Mouse (Mus musculus) testis, postnatal 14 days (tissue): ENCODE data around the gene N4bp1.

Experiments
- DNase-seq: peaks from one replicate; pipeline ENCODE4 v3.0.0; 2021; ENCODE audit warnings: low spot score

Gene N4bp1

DNA sequence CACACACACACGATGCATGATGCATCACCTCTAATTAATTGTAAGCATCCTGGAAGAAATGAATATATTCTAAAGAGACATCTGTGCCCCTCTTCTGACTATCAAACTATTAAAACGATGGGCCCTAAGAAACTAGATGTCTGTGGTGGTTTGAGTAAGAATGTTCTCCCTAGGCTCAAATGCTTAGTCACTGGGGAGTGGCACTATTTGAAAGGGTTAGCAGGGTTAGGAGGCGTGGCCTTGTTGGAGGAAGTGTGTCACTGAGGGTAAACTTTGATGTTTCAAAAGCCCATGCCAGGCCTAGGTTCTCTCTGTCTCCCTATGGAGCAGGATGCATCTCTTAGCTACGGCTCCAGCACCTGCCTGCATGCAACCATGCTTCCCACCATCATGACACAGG is 10.3 kb upstream of the N4bp1 start:
- DNase-seq = no peak

DNA sequence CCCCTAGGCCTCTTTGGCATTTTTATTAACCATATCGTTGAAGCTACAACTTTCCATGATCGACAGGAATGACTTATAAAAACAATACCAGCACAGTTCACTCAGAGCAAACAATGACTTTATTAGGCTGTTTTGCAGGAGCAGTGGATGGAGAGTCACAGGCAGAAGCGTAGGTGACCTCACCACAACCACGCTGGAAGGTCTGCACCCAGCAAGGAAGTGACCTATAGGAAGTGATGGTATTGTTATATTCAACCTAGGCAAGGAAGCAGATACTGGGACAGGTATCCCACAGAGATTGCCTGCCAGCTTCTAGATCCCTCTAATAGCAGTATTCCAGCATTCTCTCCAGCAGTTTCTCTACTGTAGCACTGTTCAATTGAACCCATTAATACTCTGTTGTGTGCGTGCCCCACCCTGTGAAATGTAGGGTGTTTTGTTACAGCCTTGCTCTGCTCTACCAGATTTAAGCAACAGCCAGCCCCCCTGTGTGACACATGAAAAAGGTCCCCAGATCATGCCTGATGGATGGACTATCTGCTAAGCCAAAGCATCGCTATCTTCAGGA is 9.2 kb upstream of the N4bp1 start:
- no peak for DNase-seq

DNA sequence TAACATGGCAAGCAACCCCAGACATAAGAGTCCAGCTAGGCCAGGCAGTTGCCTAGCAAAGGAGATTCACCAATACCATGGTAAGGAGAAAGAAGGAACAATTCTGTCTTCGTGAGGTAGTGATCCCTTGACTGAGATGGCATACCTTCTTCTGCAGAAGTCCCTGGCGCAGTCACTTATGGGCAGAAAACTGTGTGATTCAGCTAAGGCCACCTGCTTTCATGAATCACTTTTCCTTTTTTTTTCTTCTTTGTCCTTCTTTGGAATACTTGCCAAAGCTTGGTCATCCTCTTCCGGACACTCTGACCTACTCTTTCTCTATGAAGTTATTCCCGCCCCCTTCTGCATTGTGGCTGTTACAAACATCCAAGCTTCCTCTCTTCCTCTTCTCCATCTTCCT is 8.5 kb upstream of the N4bp1 start:
- no peak for DNase-seq

DNA sequence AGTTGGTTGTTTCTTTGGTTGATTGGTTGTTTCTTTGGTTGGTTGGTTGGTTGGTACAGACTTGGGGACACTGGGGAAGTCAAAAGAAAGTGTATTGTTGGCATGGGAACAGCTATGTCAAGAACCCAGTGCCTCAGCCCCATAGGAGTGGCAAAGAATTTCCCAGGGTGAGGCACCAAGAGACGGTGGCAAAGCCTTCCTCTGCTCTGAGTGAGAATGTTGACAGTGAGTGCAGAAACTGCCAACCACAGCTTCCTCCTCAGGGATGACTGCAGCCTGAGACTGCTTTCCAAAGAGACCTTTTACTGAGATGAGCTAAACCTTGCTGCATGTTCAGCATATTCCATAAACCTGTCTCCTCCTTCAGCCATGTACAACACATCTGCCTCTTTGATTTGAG is 6.5 kb upstream of the N4bp1 start:
- no peak for DNase-seq

DNA sequence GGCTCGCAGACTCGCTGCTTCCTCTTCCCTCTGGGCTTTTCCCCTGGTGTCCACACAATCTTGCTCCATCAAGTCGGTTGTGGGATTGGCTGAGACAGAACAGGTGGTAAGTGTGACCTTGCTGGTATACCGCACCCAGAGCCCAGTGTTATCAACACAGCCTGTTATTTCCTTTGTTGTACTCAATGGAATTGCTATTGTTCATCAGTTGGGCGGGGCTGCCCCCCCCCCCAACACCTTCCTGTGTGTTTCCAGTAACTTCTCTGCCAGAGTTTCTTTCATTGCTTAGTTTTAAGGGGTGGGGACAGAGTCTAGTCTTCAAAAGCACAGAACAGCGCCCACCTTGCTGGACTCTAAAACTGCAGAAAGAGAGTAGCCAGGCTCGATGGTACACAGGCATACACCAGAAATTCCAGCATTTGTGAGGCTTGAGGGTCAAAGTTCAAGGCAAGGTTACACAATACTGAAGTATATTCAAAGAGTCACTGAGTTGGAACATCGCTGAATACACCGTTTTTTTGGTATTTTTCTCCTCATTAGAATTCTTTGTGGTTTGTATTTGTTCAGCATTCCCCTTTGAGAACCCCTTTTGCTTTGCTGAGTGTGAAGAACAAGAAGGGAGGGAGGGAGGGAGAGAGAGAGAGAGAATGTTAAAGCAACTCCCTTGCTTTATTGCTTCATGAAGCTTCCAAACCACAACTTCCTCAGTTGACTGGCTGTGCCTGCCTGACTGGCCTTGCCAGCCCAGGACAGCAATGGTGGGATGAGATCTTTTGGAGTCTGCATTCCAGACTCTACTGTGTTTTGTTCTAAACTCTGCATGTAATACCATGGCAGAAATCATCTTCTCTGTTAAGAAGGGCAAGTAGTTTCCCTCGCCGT is 3.2 kb upstream of the N4bp1 start:
- no peak for DNase-seq

DNA sequence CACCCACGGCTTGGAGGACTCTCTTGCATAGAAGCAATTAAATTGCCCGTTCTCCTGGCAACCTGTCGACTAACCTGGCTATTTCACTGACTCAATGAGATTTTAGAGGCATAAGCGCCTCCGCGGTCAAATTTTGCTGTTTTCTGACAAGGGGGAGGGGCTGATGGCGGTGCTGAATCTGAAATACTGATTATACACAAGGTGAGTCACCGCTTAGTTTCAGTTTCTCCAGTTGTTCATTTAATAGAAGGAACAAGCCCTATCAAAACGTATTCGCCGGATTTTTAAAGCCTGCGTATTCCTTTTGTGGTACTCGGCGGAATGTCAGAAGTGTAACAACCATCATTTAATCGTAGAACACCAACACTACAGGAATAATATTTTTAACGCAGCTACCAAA is 991 bp downstream of the N4bp1 start:
- DNase-seq = no peak

DNA sequence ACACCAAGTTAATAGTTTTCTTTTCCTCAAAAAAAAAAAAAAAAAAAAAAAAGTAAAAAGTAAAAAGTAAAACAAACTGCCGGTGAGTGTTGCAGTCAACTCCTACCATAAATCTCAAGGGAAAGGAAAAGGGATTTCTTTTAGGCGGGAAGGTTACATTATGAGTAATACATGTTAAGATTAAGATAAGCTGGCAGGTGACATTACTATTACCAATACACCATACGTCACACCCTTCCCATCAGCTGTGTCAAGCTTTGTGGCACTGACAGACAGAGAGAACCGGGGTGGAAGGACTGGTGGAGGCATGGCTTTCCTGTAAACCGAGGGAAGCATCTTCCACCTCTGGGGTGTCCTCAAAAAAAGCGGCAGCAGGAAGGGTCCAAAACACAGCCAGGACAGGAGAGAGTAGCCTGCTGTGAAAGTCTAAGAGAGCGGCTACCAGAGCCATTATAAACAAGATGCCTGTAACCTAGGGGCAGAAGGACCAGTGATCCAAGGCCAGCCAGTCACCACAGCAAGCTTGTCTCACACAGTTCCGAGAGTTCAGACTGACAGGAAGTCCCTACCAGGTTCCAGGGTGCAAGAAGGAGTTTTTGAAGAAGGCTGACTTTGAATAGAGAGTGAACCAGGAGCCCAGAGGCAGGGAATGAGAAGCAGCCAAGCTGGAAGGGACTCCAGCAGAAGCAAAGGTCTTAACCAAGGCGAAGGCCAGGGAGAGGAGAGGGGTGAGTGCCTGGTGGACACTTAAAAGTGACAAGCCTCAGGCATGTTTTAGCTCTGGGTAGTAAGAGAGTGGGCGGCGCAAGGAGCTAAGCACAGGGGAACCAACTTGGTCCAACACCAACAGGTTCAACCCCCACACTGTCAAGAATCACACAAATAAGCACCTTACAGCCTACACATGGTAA is 2.2 kb downstream of the N4bp1 start:
- DNase-seq = no peak

DNA sequence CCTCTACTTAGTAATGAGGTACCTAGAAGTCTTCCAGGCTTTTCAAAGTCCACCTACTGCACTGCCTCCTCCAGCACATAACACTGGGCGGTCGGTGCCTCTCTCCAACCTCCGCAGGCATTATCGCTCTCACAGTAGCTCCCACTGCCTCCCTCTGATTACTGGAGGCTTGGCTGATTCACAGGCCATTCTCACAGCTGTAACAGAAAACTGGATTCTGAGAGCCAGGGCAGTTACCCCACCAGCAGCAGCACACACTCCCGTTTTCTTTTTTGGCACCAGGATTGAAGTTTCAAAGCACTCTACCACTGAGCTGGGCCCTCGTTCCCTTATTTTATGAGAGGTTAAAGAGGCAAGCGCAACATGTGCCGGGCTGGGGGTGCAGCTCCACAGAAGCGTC is 3.1 kb downstream of the N4bp1 start:
- peak; percentile 60 for DNase-seq

DNA sequence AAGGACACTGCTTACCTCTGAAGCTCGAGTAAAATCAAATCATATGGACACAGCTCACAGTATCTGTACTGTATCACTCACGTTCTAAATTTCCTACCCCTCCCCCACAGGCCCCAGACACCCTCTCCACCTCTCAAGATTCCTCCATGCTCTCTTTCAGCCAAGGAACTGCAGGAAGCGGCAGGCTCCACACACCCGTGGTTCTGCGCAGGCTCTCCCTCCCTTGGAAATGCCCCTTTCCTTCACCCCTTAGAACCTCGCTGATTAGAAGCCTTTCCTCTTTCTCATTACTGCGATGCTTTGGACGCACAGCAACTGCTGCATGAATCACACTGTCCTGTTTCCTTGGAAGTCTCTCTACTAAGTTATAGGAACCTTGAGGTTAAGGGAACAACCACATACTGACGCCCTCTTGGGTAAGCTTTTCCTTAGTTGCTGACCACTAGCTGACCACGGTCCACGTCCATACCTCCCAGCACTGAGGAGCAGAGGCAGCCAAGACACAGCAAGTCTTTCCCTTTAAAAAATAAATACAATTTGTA is 3.9 kb downstream of the N4bp1 start:
- DNase-seq = no peak

DNA sequence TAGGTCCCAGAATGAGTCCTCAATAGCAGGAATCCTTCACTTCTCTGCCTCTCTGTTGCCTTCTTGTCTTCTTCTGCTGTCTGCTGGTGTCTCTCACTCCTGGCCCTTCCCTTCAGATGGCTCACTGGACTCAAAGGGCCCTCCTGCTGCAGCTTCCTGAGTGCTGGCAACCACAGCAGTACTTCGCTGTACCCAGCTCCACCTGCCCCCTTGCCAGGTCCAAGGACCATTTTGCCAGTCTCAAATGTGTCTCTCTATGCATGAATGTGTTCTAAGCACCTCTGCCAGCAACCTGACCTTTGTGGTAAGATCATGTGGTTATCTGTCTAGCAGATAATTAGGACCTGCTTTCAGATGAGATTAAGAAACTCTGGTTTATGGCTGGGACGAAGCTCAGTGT is 8.2 kb downstream of the N4bp1 start:
- DNase-seq = no peak

DNA sequence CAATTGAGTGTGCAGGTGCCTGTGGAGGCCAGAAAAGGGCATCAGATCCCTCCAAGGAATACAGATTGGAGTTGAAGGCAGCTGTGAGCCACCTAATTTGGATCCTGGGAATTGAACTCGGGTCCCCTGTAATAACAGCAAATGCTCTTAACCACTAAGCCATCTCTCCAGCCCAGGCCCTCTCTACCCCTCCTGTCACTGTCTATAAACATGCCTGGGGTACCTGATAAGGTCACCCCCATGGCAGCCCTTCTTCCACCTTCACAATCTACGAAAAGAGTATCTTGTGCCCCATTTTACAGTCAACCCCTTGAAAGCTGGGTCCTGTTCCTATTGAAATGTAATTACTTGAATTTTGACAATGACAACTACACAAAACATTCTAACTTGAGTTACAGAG is 11.0 kb downstream of the N4bp1 start:
- no peak for DNase-seq

DNA sequence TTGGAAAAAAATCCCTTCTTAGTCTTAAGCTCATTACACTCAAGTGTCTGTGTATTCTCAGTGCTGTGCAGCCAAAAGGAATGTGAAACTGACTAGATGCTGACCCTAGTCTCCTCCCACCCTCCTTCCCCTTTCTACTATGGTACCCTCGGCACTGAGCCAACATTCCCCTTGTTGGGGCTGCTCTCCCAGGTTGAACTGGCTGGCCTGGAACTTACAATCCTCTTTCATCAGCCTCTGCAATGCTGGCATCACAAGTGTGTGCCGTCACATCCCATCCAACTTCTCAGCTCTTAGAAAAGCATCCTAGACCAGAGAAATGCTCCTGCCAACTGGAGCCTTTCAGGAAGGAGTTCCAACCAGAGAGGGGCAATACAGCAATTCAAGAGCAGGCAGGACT is 11.9 kb downstream of the N4bp1 start:
- no peak for DNase-seq

DNA sequence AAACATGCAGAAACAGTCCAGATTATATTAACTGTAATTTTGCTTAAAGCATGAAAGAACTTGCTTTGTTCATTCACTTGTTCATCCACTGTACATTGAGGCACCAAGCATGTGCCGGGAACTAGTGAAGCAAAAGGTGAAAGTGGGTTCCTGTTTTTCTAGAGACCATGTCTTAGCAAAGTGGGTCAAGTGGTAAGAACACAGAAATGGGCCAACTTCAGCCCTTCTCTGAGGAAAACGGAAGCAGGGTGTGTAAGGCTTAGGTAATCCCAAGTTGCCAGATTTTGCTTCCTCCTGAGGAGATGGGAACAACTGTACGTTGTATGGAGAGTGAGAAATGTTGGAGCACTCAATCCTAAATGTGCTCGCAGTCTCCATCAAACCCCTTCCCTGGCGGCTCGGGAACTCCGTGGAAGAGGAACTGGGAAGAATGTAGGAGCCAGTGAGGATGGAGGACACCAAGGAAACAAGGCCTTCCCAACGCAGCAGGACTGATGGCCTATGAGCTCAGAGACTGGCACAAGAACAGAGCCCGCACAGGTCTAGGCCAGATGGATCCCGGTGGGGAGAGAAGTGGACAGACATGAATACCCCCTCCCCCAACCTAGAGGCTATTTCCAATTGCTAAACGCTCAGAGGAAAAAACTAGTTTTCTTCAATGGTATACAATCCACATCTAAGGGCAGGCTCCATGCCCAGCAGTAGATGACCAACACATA is 12.8 kb downstream of the N4bp1 start:
- DNase-seq = no peak

DNA sequence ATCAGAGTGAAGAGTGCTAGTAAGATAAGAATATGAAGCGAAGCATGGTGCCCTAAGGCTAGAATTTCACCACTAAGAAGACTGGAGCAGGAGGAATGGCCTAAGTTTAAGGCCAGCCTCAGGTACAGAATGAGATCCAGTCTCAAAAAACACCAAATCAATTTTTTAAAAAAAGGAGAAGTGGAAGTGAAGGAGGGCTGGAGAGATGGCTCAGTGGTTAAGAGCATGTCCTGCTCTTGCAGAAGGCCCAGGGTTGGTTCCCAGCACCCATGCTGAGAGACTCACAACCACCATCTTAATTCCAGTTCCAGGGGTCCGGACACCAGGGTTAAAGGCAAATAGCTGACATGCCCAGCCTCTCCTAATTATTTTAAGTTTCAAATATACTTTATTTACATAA is 13.6 kb downstream of the N4bp1 start:
- DNase-seq = no peak

DNA sequence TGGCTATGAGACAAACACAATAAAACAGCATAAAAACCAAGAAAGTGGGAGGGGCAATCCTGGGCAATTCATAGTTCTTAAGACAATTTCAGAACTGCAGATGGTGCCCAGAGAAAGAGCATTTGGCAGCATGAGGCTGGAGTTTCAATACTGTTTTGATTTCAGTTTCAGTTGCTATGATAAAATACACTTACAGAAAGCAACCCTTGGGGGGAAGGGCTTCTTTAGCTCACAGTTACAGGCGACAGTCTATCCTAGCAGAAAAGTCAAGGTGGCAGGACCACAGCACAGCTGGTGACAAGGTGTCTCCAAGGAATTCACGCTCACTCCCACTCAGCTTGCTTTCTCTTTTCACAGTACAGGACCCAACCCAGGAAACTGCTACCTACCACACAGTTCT is 14.3 kb downstream of the N4bp1 start:
- DNase-seq = no peak

DNA sequence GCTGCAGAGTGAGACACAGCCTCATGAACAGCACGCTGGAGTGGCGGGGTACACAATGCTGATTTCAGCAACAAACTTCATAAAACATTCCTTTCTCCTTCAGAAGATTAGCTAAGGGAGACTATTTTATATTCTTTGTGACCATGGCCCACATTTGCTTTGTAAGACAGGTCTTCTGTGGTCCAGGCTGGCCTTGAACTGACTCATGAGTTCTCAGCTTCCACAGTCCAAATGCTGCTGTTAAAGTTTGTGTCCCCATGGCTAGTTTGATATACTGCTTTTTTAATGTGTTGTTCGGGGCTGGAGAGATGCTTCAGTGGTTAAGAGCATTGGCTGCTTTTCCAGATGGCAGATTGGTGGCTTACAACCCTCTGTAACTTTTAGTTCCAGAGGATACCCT is 17.0 kb downstream of the N4bp1 start:
- DNase-seq = no peak

DNA sequence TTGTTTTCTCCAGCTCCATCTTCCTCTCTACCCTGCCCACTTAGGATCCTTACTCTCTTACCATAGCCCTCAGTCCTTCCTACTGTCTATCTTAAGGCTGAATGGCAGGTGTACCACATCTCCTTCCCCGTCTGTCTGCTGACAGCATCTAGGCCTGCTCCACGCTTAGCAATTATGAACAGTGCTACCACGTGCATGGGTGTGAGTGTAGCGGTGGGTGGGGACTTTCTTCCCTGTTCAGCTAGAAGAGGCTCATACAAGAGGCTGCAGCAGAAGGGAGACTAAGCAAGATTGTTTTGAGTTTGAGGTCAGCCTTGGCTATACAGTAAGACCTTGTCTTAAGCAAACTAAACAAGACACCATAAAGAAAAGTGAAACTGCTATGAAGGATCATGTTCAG is 20.3 kb downstream of the N4bp1 start:
- DNase-seq = no peak

DNA sequence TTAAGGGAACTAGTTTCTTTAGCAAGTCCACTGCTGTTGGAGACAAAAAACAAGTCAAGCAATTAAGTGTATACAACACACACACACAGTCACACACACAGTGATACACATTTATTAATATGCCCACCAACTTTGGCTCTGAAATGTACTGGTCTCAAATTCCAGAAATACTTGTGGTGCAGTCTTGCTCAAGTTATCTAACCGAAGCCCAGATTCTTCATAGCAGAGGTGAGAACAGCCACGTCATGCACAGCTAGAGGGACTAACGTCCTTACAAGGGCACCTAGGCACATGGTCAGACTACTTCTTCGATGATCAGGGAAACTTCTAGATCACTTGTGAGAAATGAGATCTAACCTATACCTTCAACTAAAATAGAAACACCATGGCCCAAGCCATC is 22.2 kb downstream of the N4bp1 start:
- no peak for DNase-seq

DNA sequence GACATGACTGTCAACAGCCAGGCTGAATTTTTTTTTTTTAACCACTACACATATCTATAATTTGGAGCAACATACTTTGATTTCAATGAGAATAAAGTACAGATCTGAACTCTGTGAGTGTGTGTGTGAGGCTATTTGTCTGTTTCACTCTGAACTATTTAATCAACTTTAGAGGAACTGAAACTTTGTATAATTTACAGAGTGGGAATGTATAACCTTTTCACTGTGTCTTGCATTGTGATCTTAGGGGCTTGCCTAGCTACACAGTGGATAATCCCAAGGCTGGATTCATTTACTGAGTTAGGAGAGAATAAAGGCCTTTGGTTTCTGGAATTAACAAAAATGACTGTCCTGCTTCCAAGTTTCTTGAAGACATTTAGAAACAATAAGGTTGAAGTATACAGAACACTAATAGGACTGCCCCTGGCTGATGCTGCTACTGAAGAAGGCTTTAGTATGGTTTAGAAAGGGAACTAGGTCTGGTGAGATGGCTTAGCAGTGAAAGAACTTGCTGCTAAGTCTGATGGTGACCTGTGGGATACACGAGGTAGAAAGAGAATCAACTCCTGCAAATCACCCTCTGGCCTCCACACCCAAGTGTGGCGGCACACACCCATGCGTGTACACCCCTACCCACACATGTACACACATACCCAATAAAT is 22.8 kb downstream of the N4bp1 start:
- no peak for DNase-seq

DNA sequence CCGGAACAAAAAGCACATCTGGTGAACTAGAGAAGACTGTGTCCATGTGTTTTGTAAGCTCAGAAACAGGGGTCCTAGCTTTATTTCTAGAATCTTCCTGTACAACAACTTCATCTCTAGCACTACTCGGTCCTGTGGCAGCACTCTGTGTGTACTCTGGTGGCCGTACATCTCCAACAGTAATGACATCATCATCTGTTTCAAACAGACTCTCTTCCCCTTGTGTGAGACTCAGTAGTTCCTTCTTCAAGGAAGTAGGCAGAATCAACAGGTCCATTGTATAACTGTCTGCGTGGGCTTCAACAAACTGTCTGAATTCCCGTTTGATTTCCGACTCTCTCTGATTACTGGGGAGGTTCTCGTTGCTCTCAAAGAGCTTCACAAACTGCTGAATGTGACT is 23.5 kb downstream of the N4bp1 start:
- DNase-seq = no peak

DNA sequence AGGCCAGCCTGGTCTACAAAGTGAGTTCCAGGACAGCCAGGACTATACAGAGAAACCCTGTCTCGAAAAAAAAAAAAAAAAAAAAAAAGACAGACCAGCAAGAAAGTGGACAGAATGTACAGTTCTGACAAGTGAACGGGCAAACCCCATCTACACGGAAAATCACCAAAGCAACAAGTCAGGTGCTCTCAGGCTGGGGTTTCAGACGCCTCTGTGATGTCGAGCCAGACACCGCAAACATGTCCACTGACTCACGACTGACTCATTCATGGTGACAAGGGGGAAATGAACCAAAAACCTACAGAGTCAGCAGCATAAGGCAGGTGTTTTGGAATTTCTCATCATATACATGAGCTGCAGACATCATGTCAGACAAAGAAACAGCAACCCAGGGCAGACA is 28.8 kb downstream of the N4bp1 start:
- no peak for DNase-seq
